Mouse (Mus musculus) limb, embryonic 12.5 days (tissue): ENCODE data around the gene Liph. TPM values are rescaled to one million over a fixed set of nuclear protein-coding genes. Genes with fewer than 3 reads are reported as not detected.
"Not testable (repeated sequence)": the region's sequence is repeated elsewhere in the genome, so short reads cannot be mapped to it uniquely, and the experiment has no call there.

ENCODE experiments used
- ATAC-seq: fragments of 200-750 bp; cut with Nextera tagmentation; 2 replicates; pipeline ENCODE4 v1.8.0; 2017; ENCODE audit warnings: low read depth, moderate TSS enrichment; ENCODE audit not compliant: insufficient number of reproducible peaks, insufficient read depth, low FRiP score, low TSS enrichment
- H3K27ac ChIP-seq: fragments of 300-500 bp; sonication (generic); 2 replicates; pipeline ENCODE4 v1.5.1; 2016; ENCODE audit warnings: mild to moderate bottlenecking, moderate library complexity
- H3K27me3 ChIP-seq: fragments of 300-500 bp; sonication (generic); 2 replicates; pipeline ENCODE4 v1.6.1; 2016; ENCODE audit warnings: mild to moderate bottlenecking, moderate library complexity
- H3K36me3 ChIP-seq: fragments of 300-500 bp; sonication (generic); 2 replicates; pipeline ENCODE4 v1.6.1; 2016; ENCODE audit warnings: mild to moderate bottlenecking, moderate library complexity
- H3K4me1 ChIP-seq: fragments of 300-500 bp; sonication (generic); replicated peaks from 2 replicates; pipeline ENCODE4 v1.6.1; 2016
- H3K4me2 ChIP-seq: fragments of 300-500 bp; sonication (generic); 2 replicates; pipeline ENCODE4 v1.6.1; 2016; ENCODE audit warnings: mild to moderate bottlenecking, moderate library complexity
- H3K4me3 ChIP-seq: fragments of 300-500 bp; sonication (generic); replicated peaks from 2 replicates; pipeline ENCODE4 v1.5.1; 2016; ENCODE audit warnings: mild to moderate bottlenecking
- H3K9ac ChIP-seq: fragments of 300-500 bp; sonication (generic); replicated peaks from 2 replicates; pipeline ENCODE4 v1.6.1; 2016; ENCODE audit warnings: mild to moderate bottlenecking, moderate library complexity
- H3K9me3 ChIP-seq: fragments of 300-500 bp; sonication (generic); 2 replicates; pipeline ENCODE4 v1.6.1; 2016; ENCODE audit warnings: mild to moderate bottlenecking, moderate library complexity
- whole genome bisulfite sequencing: fragments of 180-500 bp; shearing (Covaris S2); methylation state at CpG from one replicate; pipeline ENCODE4 v1.1.7; 2016; 5-methylcytosine and 5-hydroxymethylcytosine counted together
- polyA plus RNA-seq: library from polyadenylated mRNA; unstranded; fragments of >200 nt; fragmentation: Nextera tagmentation; extraction: Ambion mirVana; gene quantifications from 2 replicates; pipeline ENCODE4 v1.2.1, GENCODE M21; 2016

Liph gene
- polyA plus RNA-seq, 1 experiment from 2014 or later: 0.34 TPM

GRCm38 (mm10) chr16:21999941-22000690 lies 4.7 kb upstream of the Liph start:
- Histone ChIP-seq H3K4me2 (no peak overlapping the region), H3K4me3 (no peak overlapping the region), H3K27me3 (peaks cover 7% of the 10 kb centered on the region), H3K27ac (no peak overlapping the region), H3K9me3 (no peaks in the 10 kb centered on the region), H3K36me3 (no peaks in the 10 kb centered on the region), H3K9ac (no peak overlapping the region), H3K4me1 (peaks cover 4% of the 10 kb centered on the region)
- 80% methylated on average over 4 of the region's 4 CpGs for WGBS
- no peak for ATAC-seq

GRCm38 (mm10) chr16:21998061-21998460 lies 2.6 kb upstream of the Liph start:
- Histone ChIP-seq H3K4me2 (no peak overlapping the region), H3K27me3 (peaks cover 7% of the 10 kb centered on the region), H3K4me3 (no peak overlapping the region), H3K9me3 (no peaks in the 10 kb centered on the region), H3K9ac (no peak overlapping the region), H3K4me1 (peaks cover 4% of the 10 kb centered on the region), H3K27ac (no peak overlapping the region), H3K36me3 (no peaks in the 10 kb centered on the region)
- 84% methylated on average over 5 of the region's 5 CpGs for WGBS
- ATAC-seq: no peak

- H3K27ac ChIP-seq: no peak overlapping the region
- H3K36me3 ChIP-seq: no peaks in the 10 kb centered on the region
- peaks cover 4% of the 10 kb centered on the region for H3K4me1 ChIP-seq
- ATAC-seq: no peak
- no peak overlapping the region for H3K4me2 ChIP-seq
- WGBS: 60% methylated on average over 5 of the region's 5 CpGs
- no peaks in the 10 kb centered on the region for H3K9me3 ChIP-seq
- H3K9ac ChIP-seq: no peak overlapping the region
- no peak overlapping the region for H3K4me3 ChIP-seq
- H3K27me3 ChIP-seq: peaks cover 7% of the 10 kb centered on the region
Measured at GRCm38 (mm10) chr16:21996881-21997641, 1.6 kb upstream of the Liph start.

- Histone ChIP-seq H3K9me3 (no peaks in the 10 kb centered on the region), H3K27ac (no peak overlapping the region), H3K9ac (no peak overlapping the region), H3K4me3 (no peak overlapping the region), H3K27me3 (peaks cover 7% of the 10 kb centered on the region), H3K4me2 (no peak overlapping the region), H3K4me1 (peaks cover 4% of the 10 kb centered on the region), H3K36me3 (no peaks in the 10 kb centered on the region)
- no peak for ATAC-seq
- 52% methylated on average over 4 of the region's 4 CpGs for WGBS
Measured at GRCm38 (mm10) chr16:21996402-21996801, 939 bp upstream of the Liph start.

GRCm38 (mm10) chr16:21991774-21992173 lies 3.7 kb downstream of the Liph start:
- Histone ChIP-seq H3K4me1 (peaks cover 4% of the 10 kb centered on the region), H3K27me3 (peaks cover 4% of the 10 kb centered on the region; the same call in 1 of the 2 replicates), H3K9ac (no peak overlapping the region), H3K36me3 (no peaks in the 10 kb centered on the region), H3K9me3 (no peaks in the 10 kb centered on the region), H3K4me3 (no peak overlapping the region), H3K4me2 (no peak overlapping the region), H3K27ac (no peak overlapping the region)
- WGBS: 78% methylated on average over 2 of the region's 2 CpGs
- ATAC-seq: no peak

GRCm38 (mm10) chr16:21990893-21991292 lies 4.6 kb downstream of the Liph start:
- not testable (repeated sequence) for H3K4me3 ChIP-seq, H3K9me3 ChIP-seq

GRCm38 (mm10) chr16:21987956-21988355 lies 7.5 kb downstream of the Liph start:
- no peak overlapping the region for H3K9ac ChIP-seq
- no peak overlapping the region for H3K27ac ChIP-seq
- no peaks in the 10 kb centered on the region for H3K4me1 ChIP-seq
- no peaks in the 10 kb centered on the region for H3K9me3 ChIP-seq
- H3K4me2 ChIP-seq: no peak overlapping the region
- H3K27me3 ChIP-seq: no peaks in the 10 kb centered on the region
- H3K4me3 ChIP-seq: no peak overlapping the region
- WGBS: 62% methylated on average over 5 of the region's 5 CpGs
- no peaks in the 10 kb centered on the region for H3K36me3 ChIP-seq
- no peak for ATAC-seq

More at GRCm38 (mm10) chr16:21990893-21991292, 4.6 kb downstream of the Liph start:
- H3K4me1 ChIP-seq, ATAC-seq, H3K27ac ChIP-seq, H3K9ac ChIP-seq, H3K36me3 ChIP-seq, H3K27me3 ChIP-seq, H3K4me2 ChIP-seq: not testable (repeated sequence)

GRCm38 (mm10) chr16:21986191-21986590 lies 9.3 kb downstream of the Liph start:
- Histone ChIP-seq H3K27me3 (no peaks in the 10 kb centered on the region), H3K9me3 (no peaks in the 10 kb centered on the region), H3K36me3 (no peaks in the 10 kb centered on the region), H3K4me2 (no peak overlapping the region), H3K4me3 (no peak overlapping the region), H3K4me1 (no peaks in the 10 kb centered on the region), H3K9ac (no peak overlapping the region), H3K27ac (no peak overlapping the region)
- WGBS: 51% methylated on average over 3 of the region's 3 CpGs
- no peak for ATAC-seq

- H3K9me3 ChIP-seq: no peaks in the 10 kb centered on the region
- H3K27ac ChIP-seq: no peak overlapping the region
- no peaks in the 10 kb centered on the region for H3K4me1 ChIP-seq
- no peaks in the 10 kb centered on the region for H3K36me3 ChIP-seq
- H3K4me3 ChIP-seq: no peak overlapping the region
- ATAC-seq: no peak
- no peak overlapping the region for H3K4me2 ChIP-seq
- WGBS: 87% methylated on average over 12 of the region's 12 CpGs
- no peak overlapping the region for H3K9ac ChIP-seq
- no peaks in the 10 kb centered on the region for H3K27me3 ChIP-seq
Measured at GRCm38 (mm10) chr16:21984091-21984490, 11.4 kb downstream of the Liph start.

GRCm38 (mm10) chr16:21983581-21983980 lies 11.9 kb downstream of the Liph start:
- Histone ChIP-seq H3K4me3 (no peak overlapping the region), H3K9ac (no peak overlapping the region), H3K27ac (no peak overlapping the region), H3K4me1 (no peaks in the 10 kb centered on the region), H3K27me3 (no peaks in the 10 kb centered on the region), H3K4me2 (no peak overlapping the region), H3K36me3 (no peaks in the 10 kb centered on the region), H3K9me3 (no peaks in the 10 kb centered on the region)
- ATAC-seq: no peak
- WGBS: 91% methylated on average over 4 of the region's 4 CpGs

- no peak overlapping the region for H3K4me2 ChIP-seq
- H3K4me3 ChIP-seq: no peak overlapping the region
- WGBS: 93% methylated on average over 9 of the region's 9 CpGs
- H3K4me1 ChIP-seq: no peaks in the 10 kb centered on the region
- H3K27ac ChIP-seq: no peak overlapping the region
- no peak for ATAC-seq
- no peaks in the 10 kb centered on the region for H3K27me3 ChIP-seq
- no peaks in the 10 kb centered on the region for H3K9me3 ChIP-seq
- H3K36me3 ChIP-seq: no peaks in the 10 kb centered on the region
- no peak overlapping the region for H3K9ac ChIP-seq
Measured at GRCm38 (mm10) chr16:21983146-21983545, 12.3 kb downstream of the Liph start.
